Mouse (Mus musculus) neural tube, embryonic 15.5 days (tissue): ENCODE measurements around the gene Spdl1. TPM values are rescaled to one million over a fixed set of nuclear protein-coding genes. Genes with fewer than 3 reads are reported as not detected.
"Not testable (repeated sequence)": the region's sequence is repeated elsewhere in the genome, so short reads cannot be mapped to it uniquely, and the experiment has no call there.

Experiments used
- ATAC-seq: fragments of 200-750 bp; cut with Nextera tagmentation; 2 replicates; pipeline ENCODE4 v1.8.0; 2017; ENCODE audit warnings: mild to moderate bottlenecking, moderate TSS enrichment, moderate library complexity; ENCODE audit not compliant: low FRiP score
- H3K27ac ChIP-seq: fragments of 300-500 bp; sonication (generic); replicated peaks from 2 replicates; pipeline ENCODE4 v1.5.1; 2015; ENCODE audit warnings: mild to moderate bottlenecking, inconsistent platforms
- H3K27me3 ChIP-seq: fragments of 300-500 bp; sonication (generic); replicated peaks from 2 replicates; pipeline ENCODE4 v1.6.1; 2015; ENCODE audit warnings: inconsistent platforms
- H3K36me3 ChIP-seq: fragments of 300-500 bp; sonication (generic); 2 replicates; pipeline ENCODE4 v1.6.1; 2015; ENCODE audit warnings: inconsistent platforms
- H3K4me1 ChIP-seq: fragments of 300-500 bp; sonication (generic); 2 replicates; pipeline ENCODE4 v1.6.1; 2015; ENCODE audit warnings: inconsistent platforms
- H3K4me2 ChIP-seq: fragments of 300-500 bp; sonication (generic); 2 replicates; pipeline ENCODE4 v1.6.1; 2015; ENCODE audit warnings: inconsistent platforms, mild to moderate bottlenecking, moderate library complexity
- H3K4me3 ChIP-seq: fragments of 300-500 bp; sonication (generic); replicated peaks from 2 replicates; pipeline ENCODE4 v1.5.1; 2015; ENCODE audit warnings: mild to moderate bottlenecking, inconsistent platforms
- H3K9ac ChIP-seq: fragments of 300-500 bp; sonication (generic); replicated peaks from 2 replicates; pipeline ENCODE4 v1.6.1; 2015; ENCODE audit warnings: mild to moderate bottlenecking, inconsistent platforms
- H3K9me3 ChIP-seq: fragments of 300-500 bp; sonication (generic); replicated peaks from 2 replicates; pipeline ENCODE4 v1.6.1; 2016; ENCODE audit warnings: inconsistent platforms
- WGBS: fragments of 180-500 bp; shearing (Covaris S2); methylation state at CpG from one replicate; pipeline ENCODE4 v1.1.7; 2015; ENCODE audit warnings: mixed read lengths; 5-methylcytosine and 5-hydroxymethylcytosine counted together
- polyA plus RNA-seq: library from polyadenylated mRNA; unstranded; fragments of >200 nt; fragmentation: Nextera tagmentation; extraction: Ambion mirVana; gene quantifications from 2 replicates; pipeline ENCODE4 v1.2.1, GENCODE M21; 2015

Spdl1 gene
- polyA plus RNA-seq, 1 experiment from 2014 or later = 2.3 TPM

- ATAC-seq, H3K9me3 ChIP-seq: not testable (repeated sequence)
- 68% methylated on average over 8 of the region's 8 CpGs for WGBS
Observed at GRCm38 (mm10) chr11:34798066-34798465, 35.4 kb downstream of the Spdl1 start.

DNA sequence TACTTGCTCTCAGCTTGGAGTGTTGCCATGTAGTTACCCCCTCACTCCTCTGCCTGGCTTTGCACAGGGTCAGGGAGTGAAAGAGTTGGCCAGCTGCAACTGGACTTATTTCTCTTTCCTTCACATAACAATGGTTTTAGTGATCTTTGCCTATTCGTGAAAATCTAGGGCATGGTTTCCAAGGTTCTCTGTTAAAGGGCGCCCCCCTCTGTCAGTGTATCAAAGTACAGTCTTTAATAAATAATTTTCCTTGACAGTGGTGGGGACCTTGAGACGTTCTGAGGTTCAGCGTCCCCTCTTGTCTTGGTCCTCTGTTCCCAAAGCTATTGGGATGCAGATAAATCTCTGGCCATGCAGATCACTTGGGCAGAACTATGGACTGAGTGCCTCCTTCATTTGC lies 37.3 kb downstream of the Spdl1 start:
- no peak for ATAC-seq
- WGBS = 26% methylated on average over 4 of the region's 4 CpGs

More at GRCm38 (mm10) chr11:34798066-34798465, 35.4 kb downstream of the Spdl1 start:
- not testable (repeated sequence) for H3K27ac ChIP-seq, H3K36me3 ChIP-seq, H3K4me1 ChIP-seq, H3K4me2 ChIP-seq, H3K9ac ChIP-seq, H3K4me3 ChIP-seq, H3K27me3 ChIP-seq

DNA sequence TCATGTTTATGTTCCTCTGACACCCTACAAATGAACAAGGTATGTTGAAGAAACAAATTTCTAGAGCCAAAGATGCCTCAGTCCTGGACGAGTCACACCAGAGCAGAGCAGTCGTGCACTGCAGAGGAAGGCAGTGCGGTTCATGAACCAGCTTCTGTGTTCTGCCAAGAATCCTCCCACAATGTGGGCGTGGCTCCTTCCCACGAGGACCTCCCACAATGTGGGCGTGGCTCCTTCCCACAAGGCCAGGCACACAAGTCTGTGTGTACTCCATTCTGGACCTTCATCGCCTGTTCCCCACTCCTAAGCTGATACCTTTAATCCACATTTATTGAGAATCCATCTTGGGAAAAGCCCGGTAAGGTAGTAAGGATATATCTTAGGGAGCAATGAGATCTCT lies 41.6 kb downstream of the Spdl1 start:
- Histone ChIP-seq H3K27me3 (no peaks in the 10 kb centered on the region), H3K36me3 (no peaks in the 10 kb centered on the region), H3K4me1 (no peaks in the 10 kb centered on the region), H3K27ac (no peak overlapping the region), H3K4me3 (no peak overlapping the region), H3K9me3 (no peaks in the 10 kb centered on the region), H3K4me2 (no peak overlapping the region), H3K9ac (no peak overlapping the region)
- ATAC-seq = no peak
- WGBS = 72% methylated on average over 8 of the region's 8 CpGs

More for the DNA sequence above, 37.3 kb downstream of the Spdl1 start:
- Histone ChIP-seq H3K36me3 (no peaks in the 10 kb centered on the region), H3K27me3 (no peaks in the 10 kb centered on the region), H3K9me3 (no peaks in the 10 kb centered on the region), H3K4me3 (no peak overlapping the region), H3K4me1 (no peaks in the 10 kb centered on the region), H3K9ac (no peak overlapping the region), H3K27ac (no peak overlapping the region), H3K4me2 (no peak overlapping the region)

DNA sequence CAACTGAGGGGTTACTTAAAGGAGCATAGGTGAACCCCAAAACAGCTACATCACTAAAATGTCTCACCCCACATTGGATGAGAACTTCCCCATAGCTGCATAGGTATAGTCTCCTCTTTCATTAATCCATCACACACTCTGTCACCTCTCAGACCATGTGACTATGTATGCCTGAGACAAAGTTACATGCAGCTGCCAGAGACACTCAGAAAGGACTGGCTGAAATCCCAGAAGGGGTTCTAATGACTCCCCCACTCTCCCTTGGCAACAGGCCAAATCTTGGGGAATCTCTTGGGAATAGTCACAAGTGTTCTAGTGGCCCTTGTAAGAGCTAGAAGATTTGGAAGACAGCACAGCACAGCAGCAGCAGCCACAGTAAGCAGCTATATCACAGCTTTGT lies 48.6 kb downstream of the Spdl1 start:
- no peak for ATAC-seq
- H3K4me3 ChIP-seq = no peak overlapping the region

DNA sequence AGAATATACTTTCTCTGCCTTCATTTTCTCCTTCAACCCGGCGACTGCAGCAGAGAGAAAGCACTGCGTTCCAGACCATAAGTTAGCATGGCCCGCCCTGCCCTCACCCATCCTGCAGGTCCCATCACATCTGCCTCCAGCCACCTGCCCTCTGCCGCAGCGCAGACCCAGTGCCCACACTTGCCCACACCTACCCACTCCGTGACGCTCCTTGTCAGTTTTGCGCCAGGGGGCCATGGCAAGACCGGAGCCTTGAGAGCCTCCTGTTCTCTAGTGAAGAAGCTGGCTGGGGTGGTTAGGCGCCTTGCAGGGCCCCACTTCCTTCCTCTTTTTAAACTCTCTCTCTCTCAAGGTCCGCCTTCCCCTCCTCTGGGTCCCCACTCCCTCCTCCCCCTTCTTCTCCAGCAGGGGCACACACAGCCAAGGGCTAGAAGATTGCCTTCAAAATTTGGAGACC lies 49.8 kb downstream of the Spdl1 start, which contains the start of gene Dock2:
Gene Dock2, minus strand, starts transcription at position 306 of the 457 bp plus-strand sequence.
- Histone ChIP-seq H3K27ac (no peak within 1 kb of the TSS), H3K4me1 (no peaks in the 10 kb centered on the region), H3K4me3 (no peak within 1 kb of the TSS), H3K9ac (no peak within 1 kb of the TSS), H3K4me2 (no peak within 1 kb of the TSS), H3K9me3 (no peaks in the 10 kb centered on the region), H3K27me3 (no peaks in the 10 kb centered on the region), H3K36me3 (no peaks in the 10 kb centered on the region)
- no peak for ATAC-seq
- 90% methylated on average over 12 of the region's 12 CpGs for WGBS

More for the DNA sequence above, 48.6 kb downstream of the Spdl1 start:
- Histone ChIP-seq H3K9me3 (no peaks in the 10 kb centered on the region), H3K4me2 (no peak overlapping the region), H3K27me3 (no peaks in the 10 kb centered on the region), H3K9ac (no peak overlapping the region), H3K36me3 (no peaks in the 10 kb centered on the region), H3K27ac (no peak overlapping the region), H3K4me1 (no peaks in the 10 kb centered on the region)

DNA sequence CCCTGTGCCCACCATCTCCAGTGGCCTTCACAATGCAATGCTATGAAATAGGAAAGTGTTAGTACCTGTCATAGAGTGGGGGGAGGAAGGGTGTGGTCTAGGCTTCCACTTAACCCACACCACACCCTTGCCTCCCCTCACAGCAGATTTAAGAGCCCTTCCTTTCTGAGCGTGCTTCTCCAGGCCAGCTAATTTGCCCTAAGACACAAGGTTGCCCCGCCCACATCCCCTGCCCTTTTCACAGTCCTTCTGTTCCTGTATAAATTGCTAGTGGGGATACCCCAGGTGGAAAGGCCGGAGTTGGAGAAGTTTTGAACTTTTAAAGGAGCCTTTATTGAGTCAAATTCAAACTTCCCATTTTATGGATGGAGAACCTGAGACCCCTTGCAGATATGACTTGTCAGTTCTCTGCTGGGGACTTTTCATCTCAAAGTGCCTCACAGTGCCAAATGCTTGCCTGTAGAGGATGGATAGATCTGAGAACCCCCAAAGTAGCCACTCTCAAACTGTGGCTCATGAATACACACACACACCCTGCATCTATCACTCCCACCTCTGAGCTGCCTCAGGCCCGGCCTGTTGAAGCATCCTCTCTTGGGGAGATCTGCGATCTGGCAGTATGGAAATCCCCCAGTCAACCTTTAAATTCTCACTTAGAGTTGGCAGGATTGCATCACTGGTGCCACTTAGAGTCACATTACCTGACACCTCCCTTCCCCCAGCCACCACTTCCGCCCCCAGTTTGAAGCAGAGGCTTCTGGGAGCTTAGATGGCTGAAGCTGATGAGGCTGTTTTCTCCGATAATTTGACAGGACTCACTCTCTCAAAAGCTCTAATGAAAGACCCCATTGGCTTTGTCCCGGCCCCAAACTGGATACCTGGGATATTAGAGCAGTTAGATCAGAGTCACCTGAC lies 50.7 kb downstream of the Spdl1 start:
- Histone ChIP-seq H3K4me2 (no peak overlapping the region), H3K9ac (no peak overlapping the region), H3K4me1 (no peaks in the 10 kb centered on the region), H3K27ac (no peak overlapping the region), H3K27me3 (no peaks in the 10 kb centered on the region), H3K4me3 (no peak overlapping the region), H3K9me3 (no peaks in the 10 kb centered on the region), H3K36me3 (no peaks in the 10 kb centered on the region)
- no peak for ATAC-seq
- WGBS = 72% methylated on average over 8 of the region's 8 CpGs

GRCm38 (mm10) chr11:34780786-34781185 lies 52.7 kb downstream of the Spdl1 start:
- no peaks in the 10 kb centered on the region for H3K27me3 ChIP-seq
- no peak overlapping the region for H3K27ac ChIP-seq
- H3K9me3 ChIP-seq = no peaks in the 10 kb centered on the region
- ATAC-seq = no peak
- H3K4me3 ChIP-seq = no peak overlapping the region
- 92% methylated on average over 2 of the region's 2 CpGs for WGBS
- H3K4me2 ChIP-seq = no peak overlapping the region
- H3K9ac ChIP-seq = no peak overlapping the region
- no peaks in the 10 kb centered on the region for H3K4me1 ChIP-seq
- no peaks in the 10 kb centered on the region for H3K36me3 ChIP-seq

GRCm38 (mm10) chr11:34779966-34780365 lies 53.5 kb downstream of the Spdl1 start:
- Histone ChIP-seq H3K27ac (no peak overlapping the region), H3K27me3 (no peaks in the 10 kb centered on the region), H3K9me3 (no peaks in the 10 kb centered on the region), H3K9ac (no peak overlapping the region), H3K4me3 (no peak overlapping the region), H3K36me3 (no peaks in the 10 kb centered on the region), H3K4me1 (no peaks in the 10 kb centered on the region), H3K4me2 (no peak overlapping the region)
- 87% methylated on average over 4 of the region's 4 CpGs for WGBS
- no peak for ATAC-seq

DNA sequence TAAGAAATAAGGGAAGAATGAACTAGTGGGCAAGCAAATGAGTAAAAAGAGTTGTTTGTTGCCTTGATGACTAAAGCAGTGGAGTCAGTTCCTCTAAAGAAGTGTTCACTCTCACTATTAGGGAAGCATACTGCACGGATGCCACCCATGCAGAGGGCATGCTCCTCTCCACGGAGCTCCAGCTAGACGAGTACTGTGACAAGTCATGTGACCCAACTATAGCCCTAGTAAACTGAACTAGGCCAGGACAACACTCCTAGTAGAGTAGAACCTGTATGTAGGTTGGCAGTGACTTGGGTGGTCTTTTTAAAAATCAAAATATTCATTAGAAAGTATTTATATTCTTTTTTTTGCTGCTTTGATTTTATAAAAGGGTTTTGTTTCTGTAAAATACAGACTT lies 55.1 kb downstream of the Spdl1 start:
- H3K9ac ChIP-seq = no peak overlapping the region
- 90% methylated on average over 3 of the region's 3 CpGs for WGBS
- H3K4me1 ChIP-seq = no peaks in the 10 kb centered on the region
- no peak overlapping the region for H3K4me3 ChIP-seq
- H3K4me2 ChIP-seq = no peak overlapping the region
- H3K36me3 ChIP-seq = no peaks in the 10 kb centered on the region
- no peaks in the 10 kb centered on the region for H3K27me3 ChIP-seq
- no peak for ATAC-seq
- no peaks in the 10 kb centered on the region for H3K9me3 ChIP-seq
- H3K27ac ChIP-seq = no peak overlapping the region

DNA sequence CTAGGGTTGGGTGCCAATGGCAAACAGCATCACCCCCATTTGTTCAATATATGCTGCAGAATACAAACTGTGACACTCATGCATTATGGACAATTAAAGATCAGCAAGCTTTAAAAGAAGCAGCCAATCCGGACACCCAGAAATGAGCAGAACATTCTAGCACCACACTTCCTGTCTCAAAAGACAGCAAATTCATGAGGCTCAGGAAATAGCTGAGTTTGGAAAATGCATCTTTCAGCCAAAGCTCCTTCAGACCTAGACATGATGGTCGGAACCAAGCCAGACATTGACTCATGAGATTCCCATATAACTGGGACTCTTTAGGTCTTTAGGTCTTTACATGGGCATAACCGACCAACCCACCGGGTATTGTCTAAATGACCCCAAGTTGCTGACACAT lies 55.9 kb downstream of the Spdl1 start:
- H3K4me1 ChIP-seq = no peaks in the 10 kb centered on the region
- no peak overlapping the region for H3K27ac ChIP-seq
- H3K36me3 ChIP-seq = no peaks in the 10 kb centered on the region
- H3K9ac ChIP-seq = no peak overlapping the region
- WGBS = 89% methylated on average over 4 of the region's 4 CpGs
- H3K9me3 ChIP-seq = no peaks in the 10 kb centered on the region
- H3K4me3 ChIP-seq = no peak overlapping the region
- no peak overlapping the region for H3K4me2 ChIP-seq
- H3K27me3 ChIP-seq = no peaks in the 10 kb centered on the region
- ATAC-seq = no peak

DNA sequence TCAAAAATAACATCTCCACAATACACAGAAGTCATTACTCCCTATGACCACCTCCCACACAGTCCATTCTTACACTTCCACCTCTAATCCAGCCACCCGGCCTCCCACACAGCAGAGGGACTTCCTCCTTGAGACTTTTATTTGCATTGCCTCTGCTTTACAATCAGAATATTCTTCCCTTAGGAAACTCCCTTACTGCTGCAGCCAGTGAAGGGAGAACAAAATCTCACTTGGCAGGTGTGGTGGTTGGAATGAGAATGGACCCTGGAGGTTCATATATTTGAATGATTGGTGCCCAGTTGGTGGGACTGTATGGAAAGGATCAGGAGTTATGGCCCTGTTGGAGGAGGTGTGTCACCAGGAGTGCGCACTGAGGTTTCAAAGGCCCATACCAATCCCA lies 57.4 kb downstream of the Spdl1 start:
- ATAC-seq = no peak
- H3K36me3 ChIP-seq = no peaks in the 10 kb centered on the region
- no peaks in the 10 kb centered on the region for H3K27me3 ChIP-seq
- H3K4me3 ChIP-seq = no peak overlapping the region
- H3K27ac ChIP-seq = no peak overlapping the region
- H3K4me1 ChIP-seq = no peaks in the 10 kb centered on the region
- WGBS = 71% methylated on average over 2 of the region's 2 CpGs
- H3K4me2 ChIP-seq = no peak overlapping the region
- no peak overlapping the region for H3K9ac ChIP-seq
- H3K9me3 ChIP-seq = no peaks in the 10 kb centered on the region

DNA sequence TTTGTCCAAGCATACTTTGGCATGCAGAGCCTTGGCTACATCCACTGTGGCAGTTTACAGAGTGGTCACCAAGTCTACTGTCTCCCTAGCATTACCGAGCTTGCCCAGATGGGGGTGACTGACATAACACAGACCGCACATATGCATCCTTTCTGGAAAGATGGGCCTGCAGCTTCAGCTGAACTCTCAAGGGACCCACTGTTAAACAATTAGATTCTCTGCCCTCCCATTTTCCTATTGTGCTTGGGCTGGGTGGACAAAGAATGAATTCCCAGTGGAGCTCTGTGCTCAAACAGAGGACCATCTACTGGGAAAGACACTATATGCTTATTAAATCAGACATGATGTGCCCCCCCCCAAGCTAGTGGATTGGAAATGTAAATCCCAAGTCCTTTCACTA lies 58.8 kb downstream of the Spdl1 start:
- Histone ChIP-seq H3K4me1 (no peaks in the 10 kb centered on the region), H3K9me3 (no peaks in the 10 kb centered on the region), H3K36me3 (no peaks in the 10 kb centered on the region), H3K27me3 (no peaks in the 10 kb centered on the region), H3K27ac (no peak overlapping the region), H3K9ac (no peak overlapping the region), H3K4me3 (no peak overlapping the region), H3K4me2 (no peak overlapping the region)
- no peak for ATAC-seq
- 67% methylated on average over 2 of the region's 2 CpGs for WGBS
